Mouse (Mus musculus) retina, postnatal 1 day (tissue): Measurements from ENCODE around the gene Rad51ap1.

ENCODE experiments used
- DNase-seq: peaks from one replicate; pipeline ENCODE4 v3.0.0-alpha.2; 2012

Gene Rad51ap1

DNA sequence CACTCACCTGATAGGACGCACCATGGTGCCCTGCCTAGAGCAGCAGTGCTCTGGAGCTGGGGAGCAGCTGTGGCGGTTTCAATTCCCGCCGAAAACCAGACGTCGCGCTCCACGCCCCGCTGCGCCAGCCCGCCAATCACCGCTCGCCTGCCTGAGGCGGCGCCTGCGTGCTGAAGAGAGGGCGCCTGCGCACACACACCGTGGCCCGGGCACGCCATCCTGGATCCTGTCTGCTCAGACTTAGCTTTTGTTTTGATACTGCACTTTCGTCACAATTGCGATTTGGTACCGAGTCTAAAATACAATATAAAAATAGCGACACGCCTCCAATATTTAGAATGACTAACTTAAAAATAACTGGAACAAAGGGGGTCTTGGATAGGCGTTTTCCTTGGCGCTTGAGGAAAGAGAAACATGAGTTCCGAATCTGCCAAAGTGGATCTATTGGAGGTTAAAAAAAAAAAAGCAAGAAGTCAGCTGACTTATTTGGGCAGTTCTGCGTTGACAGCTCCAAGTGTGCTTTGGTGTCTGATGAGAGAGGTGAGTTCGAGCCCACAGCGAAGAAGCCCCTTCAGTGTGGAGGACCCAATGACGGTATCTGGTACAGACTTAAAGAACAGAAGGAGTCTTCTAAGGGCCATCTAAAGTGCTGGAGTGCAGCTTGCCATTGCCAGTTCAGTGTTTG is at the start of gene Rad51ap1, which contains the start of gene D6Wsu163e:
Gene Rad51ap1, minus strand, starts transcription at position 101 of the 685 bp plus-strand sequence.
Gene D6Wsu163e, plus strand, starts transcription at position 476 of the 685 bp plus-strand sequence.
- peak; percentile 98 for DNase-seq

- DNase-seq: no peak
Measured at GRCm38 (mm10) chr6:126981539-126982234, 42.3 kb upstream of the Rad51ap1 start.

- DNase-seq: no peak
Measured at GRCm38 (mm10) chr6:126966241-126967026, 27.0 kb upstream of the Rad51ap1 start.

DNA sequence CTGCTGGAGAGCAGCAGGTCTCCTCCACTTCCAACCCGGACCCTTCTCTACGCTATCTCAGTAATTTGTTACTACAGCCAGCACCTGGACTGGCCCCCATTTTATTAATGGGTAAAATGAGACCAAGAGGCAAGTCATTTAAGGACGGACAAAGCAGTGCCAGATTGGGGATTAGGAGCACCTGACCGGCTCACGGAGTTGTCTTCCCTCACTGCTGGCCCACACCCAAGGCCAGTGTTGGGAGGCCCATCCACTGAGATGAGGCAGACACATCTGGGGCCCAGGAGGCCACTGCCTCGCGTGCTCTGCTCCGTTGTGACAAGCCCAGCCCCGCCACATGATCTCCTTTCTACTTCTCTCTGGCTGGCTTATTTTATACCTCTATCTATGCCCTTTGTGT is 24.0 kb upstream of the Rad51ap1 start:
- DNase-seq: no peak

DNA sequence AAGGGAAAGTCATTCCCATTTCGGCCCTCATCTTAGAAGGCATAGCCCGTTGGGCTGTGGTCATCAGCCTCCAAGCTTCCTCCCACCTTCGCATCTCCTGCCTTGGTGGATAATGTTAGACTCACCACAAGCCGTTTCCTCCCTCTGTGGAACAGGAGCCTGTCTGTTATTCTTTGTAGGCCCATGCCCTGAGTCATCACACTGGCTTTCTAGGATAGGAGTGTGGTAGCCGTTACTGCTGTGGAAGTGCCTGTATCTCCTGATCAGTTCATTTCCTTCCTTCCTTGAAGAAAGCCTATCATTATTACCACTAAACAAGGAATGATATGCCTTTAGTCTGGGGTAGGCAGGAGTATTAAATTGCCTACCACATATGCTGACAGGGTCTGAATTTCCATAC is 23.3 kb upstream of the Rad51ap1 start:
- no peak for DNase-seq

- DNase-seq: no peak
Measured at GRCm38 (mm10) chr6:126961371-126962018, 22.1 kb upstream of the Rad51ap1 start.

GRCm38 (mm10) chr6:126955734-126956133 is 16.3 kb upstream of the Rad51ap1 start:
- peak; percentile 83 for DNase-seq

DNA sequence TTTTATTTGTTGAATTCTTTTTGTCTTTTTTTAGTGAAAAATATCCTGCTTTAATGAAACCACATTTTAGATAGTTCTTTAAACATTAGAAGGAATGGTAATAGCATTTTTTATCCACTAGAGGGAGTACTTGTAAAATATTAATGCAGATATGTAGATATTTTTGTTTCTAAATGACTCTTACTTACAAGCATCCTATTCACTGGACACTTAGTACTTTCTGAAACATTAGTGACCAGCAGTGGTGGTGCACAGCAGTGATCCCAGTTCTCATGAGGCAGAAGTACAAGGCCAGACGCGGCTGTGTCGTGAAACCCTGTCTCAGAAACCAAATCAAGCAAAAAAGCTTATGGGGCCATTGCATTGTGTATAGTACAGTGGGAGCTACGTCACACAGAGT is 8.9 kb upstream of the Rad51ap1 start:
- peak; percentile 12 for DNase-seq

- DNase-seq: peak; percentile 42
Measured at GRCm38 (mm10) chr6:126940451-126940850, 1.1 kb upstream of the Rad51ap1 start.

- DNase-seq: no peak
Measured at GRCm38 (mm10) chr6:126938853-126939486, 417 bp downstream of the Rad51ap1 start.

DNA sequence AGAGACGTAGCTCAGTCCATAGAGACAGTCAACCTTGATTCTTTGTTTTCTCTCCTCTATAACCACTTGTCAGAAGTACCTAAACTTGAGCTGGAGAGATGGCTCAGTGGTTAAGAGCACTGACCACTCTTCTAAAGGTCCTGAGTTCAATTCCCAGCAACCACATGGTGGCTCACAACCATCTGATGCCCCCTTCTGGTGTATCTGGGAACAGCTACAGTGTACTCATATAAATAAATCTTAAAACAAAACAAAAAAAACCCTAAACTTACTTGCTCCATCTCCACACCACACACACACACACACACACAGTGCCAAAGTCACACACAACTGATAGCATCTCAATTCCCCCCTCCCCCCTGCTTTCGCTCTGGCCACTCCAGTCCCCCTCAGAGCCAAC is 1.3 kb downstream of the Rad51ap1 start:
- no peak for DNase-seq

DNA sequence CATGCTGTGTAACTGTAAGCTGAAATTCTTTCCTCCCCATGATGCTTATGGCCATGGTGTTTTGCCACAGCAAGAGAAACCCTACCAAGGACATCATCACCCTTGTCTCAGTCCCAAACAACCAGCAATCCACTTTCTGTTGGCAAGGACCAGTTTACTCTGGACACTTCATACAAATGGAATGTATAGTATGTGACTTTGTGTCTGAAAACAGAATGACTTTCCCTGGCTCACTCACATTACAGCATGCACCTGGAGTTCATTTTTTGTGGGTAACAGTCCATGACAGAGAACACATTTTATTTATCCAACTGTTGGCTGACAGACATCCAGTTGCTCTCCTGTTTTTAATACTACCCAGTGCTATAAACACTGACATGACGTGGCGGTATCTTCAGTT is 6.5 kb downstream of the Rad51ap1 start:
- no peak for DNase-seq

- no peak for DNase-seq
Measured at GRCm38 (mm10) chr6:126921111-126921881, 18.1 kb downstream of the Rad51ap1 start, which contains the start of gene Dyrk4. TSS of gene Dyrk4 (minus strand) at chr6:126921839.

DNA sequence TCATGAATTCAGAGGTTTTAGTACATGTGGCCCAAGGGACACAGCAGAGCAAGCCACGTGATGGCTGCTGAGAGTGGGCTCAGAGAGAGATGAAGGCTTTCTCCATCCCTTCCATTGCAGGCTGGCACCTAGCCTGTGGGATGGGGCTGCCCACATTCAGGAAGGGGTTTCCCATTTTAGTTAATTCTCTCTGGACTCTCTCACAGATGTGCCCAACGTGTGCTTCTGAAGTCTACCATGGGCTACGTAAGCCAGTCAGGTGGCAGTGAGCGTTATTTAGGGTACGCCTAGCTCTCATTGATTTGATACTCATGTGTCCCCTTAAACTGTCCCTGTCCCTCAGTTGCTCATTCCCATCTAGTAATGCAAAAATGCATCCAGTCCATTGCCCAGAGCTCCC is 24.5 kb downstream of the Rad51ap1 start:
- no peak for DNase-seq

DNA sequence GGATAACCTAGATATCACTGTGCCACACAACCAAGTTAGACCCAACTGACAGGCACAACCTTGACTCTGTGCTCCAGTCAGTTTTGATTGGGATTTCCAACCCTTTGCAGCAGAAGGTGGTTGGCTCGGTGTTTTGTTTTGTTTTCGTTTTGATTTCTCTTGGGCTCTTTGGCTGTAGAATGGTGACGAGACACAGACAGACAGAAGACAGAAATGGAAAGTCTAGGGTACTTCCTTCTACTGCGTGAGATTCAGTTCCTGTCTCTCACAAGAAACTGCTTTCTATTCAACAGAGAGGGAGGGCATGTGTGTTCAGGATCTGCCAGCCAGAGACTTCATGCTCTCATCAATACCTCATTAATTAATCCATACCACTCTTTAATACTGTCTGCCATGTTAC is 28.7 kb downstream of the Rad51ap1 start:
- DNase-seq: no peak

DNA sequence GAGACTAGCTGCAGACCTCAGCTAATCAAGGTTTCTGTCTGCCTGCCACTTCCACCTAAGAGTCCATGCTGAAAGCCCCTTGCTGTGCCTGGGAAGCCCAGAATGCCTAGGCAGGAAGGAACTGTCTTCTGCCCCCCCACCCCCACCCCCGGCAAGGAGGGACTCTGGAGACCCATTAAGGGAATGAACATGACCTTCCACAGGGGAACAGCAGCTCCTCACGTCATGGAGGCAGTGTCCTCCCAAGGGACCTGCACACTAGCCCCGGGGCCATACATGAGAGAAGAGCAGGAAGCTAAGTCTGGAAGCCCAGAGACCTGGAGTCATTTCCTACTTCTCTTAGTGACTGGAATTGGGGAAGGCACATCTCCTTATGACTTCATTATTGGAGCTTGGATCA is 31.5 kb downstream of the Rad51ap1 start:
- no peak for DNase-seq

DNA sequence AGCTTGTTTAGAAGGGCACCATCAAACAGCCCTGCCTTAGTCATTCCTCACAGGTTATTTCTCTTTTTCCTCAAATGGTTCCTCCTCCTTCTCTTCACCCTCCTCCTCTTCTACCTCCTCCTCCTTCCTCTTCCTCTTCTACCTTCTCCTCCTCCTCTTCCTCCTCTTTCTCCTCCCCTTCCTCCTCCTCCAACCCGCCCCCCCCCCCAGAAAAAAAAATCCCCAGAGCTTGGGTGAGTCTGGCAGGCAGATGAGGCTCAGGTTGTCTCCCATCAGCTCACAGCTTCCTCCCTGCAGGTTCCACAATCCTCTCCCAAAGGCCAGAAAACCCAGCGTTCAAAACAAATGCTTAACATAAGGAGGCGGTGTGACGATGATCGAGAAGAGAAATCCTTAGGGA is 32.0 kb downstream of the Rad51ap1 start:
- DNase-seq: no peak

GRCm38 (mm10) chr6:126877118-126877517 is 62.3 kb downstream of the Rad51ap1 start:
- DNase-seq: no peak
